Mouse (Mus musculus) small intestine, adult 2 months (tissue): ENCODE measurements around the gene Raver2.

ENCODE experiments used
- CTCF ChIP-seq: fragments of 200-500 bp; IDR thresholded peaks from 2 replicates; pipeline ENCODE4 v1.5.1; 2012; ENCODE audit warnings: low read depth, mild to moderate bottlenecking, control low read depth, inconsistent platforms, low read length, moderate library complexity, mixed read lengths; ENCODE audit not compliant: insufficient replicate concordance, insufficient read length; ENCODE audit errors: extremely low read depth
- POLR2A ChIP-seq: fragments of 200-500 bp; IDR thresholded peaks from 2 replicates; pipeline ENCODE4 v1.6.1; 2012; ENCODE audit warnings: low read depth, mild to moderate bottlenecking, control low read depth, inconsistent platforms, low read length, moderate library complexity

DNA sequence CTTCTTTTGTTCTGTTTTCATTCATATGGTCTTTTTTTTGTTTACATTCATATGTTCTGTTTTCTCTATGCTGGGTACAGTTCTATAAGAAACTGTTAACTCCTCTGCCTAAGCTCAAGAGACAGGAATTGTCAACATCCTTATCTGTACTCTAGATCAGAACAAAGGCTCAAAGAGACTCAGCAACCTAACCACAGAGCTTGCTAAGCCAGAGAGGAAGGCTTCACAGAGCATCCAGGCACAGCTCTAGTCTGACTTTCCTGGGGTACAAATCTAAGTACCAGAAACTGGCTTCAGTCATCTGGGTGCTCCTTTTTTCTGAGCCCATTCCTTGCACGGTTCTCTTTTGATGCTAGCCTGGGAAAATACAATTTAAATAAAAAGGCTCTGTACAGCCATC, 99.0 kb downstream of the Raver2 start:
- TF ChIP-seq POLR2A, result no peak
- TF ChIP-seq CTCF, result no peak
